Mouse (Mus musculus): ENCODE measurements around the gene Atxn7l3b. TPM values are rescaled to one million over a fixed set of nuclear protein-coding genes. Genes with fewer than 3 reads are reported as not detected.

The Atxn7l3b gene
- polyA plus RNA-seq, 1 experiment from 2014 or later = 102 TPM

DNA sequence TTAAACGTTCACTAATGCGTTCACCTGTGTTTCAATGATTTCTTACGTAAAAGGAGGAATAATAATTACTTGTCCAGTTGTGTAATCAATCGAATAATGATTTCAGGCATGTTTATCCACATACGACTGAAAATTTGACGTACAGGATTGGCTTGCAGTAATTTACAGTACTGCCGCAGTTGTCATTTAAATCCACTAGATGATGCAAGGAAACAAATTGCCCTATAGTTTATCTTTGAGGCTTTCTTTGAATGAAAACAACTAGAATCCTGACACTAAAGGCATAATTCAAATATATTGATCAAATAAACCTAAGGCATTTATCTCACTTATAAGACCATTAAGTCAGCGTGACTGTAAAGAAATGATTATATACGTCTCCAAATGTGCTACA, 418 bp upstream of the Atxn7l3b start:
- peaks cover 21% of the 10 kb centered on the region for H3K36me3 ChIP-seq (ENCODE audit: control insufficient read depth, insufficient read depth, low read length)
- peak overlapping the region; percentile 75 for H3K4me3 ChIP-seq (ENCODE audit: low read depth, low read length)
- no peaks in the 10 kb centered on the region for H3K27me3 ChIP-seq (ENCODE audit: control insufficient read depth, insufficient read depth, low read length)
- H3K27ac ChIP-seq (ENCODE audit: low read depth, low read length) = no peak overlapping the region
- peak overlapping the region; percentile 94; the same call in 1 of the 2 replicates for H3K9ac ChIP-seq (ENCODE audit: low read depth, low read length)
- H3K4me2 ChIP-seq = peak overlapping the region; percentile 85
- no peak for ATAC-seq (replicated peaks; ENCODE audit: insufficient number of reproducible peaks, low FRiP score, low TSS enrichment)
- H3K9me3 ChIP-seq (replicated peaks; ENCODE audit: control insufficient read depth, low read length) = no peaks in the 10 kb centered on the region
- 42% methylated on average over 9 of the region's 9 CpGs for WGBS (ENCODE audit: insufficient replicate concordance)
- peaks cover 16% of the 10 kb centered on the region for H3K4me1 ChIP-seq (ENCODE audit: control insufficient read depth, insufficient read depth, low read length)

- ATAC-seq (replicated peaks; ENCODE audit: insufficient number of reproducible peaks, low FRiP score, low TSS enrichment) = no peak
- Histone ChIP-seq H3K27me3 (ENCODE audit: control insufficient read depth, insufficient read depth, low read length) (no peaks in the 10 kb centered on the region), H3K27ac (ENCODE audit: low read depth, low read length) (no peak overlapping the region), H3K36me3 (ENCODE audit: control insufficient read depth, insufficient read depth, low read length) (peaks cover 21% of the 10 kb centered on the region), H3K4me1 (ENCODE audit: control insufficient read depth, insufficient read depth, low read length) (peaks cover 16% of the 10 kb centered on the region), H3K4me2 (peak overlapping the region; percentile 85), H3K4me3 (ENCODE audit: low read depth, low read length) (no peak overlapping the region), H3K9ac (ENCODE audit: low read depth, low read length) (no peak overlapping the region), H3K9me3 (replicated peaks; ENCODE audit: control insufficient read depth, low read length) (no peaks in the 10 kb centered on the region)
Measured at GRCm38 (mm10) chr10:112926961-112927360, 1.8 kb downstream of the Atxn7l3b start.

DNA sequence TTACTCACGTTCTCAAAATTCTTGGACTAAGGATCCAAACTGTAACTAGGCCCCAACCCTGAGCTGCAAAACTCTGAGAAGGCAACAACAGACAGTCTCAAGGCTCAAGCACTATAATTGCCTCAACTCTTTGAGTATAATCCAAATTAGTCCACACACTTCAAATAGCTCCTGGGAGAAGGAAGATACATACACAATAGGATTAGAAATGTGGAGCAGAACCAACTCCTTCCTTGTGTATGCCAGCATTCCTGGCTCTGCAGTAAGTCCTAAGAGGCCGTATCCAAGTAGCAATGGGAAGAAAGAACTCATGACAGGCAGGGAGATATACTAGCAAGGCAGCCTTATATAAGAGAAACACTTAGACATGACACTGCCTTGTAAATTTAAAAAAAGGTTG, 2.5 kb downstream of the Atxn7l3b start:
- Histone ChIP-seq H3K4me3 (ENCODE audit: low read depth, low read length) (no peak overlapping the region), H3K4me1 (ENCODE audit: control insufficient read depth, insufficient read depth, low read length) (peaks cover 16% of the 10 kb centered on the region), H3K27ac (ENCODE audit: low read depth, low read length) (no peak overlapping the region), H3K9me3 (replicated peaks; ENCODE audit: control insufficient read depth, low read length) (no peaks in the 10 kb centered on the region), H3K36me3 (ENCODE audit: control insufficient read depth, insufficient read depth, low read length) (peaks cover 21% of the 10 kb centered on the region), H3K4me2 (no peak overlapping the region; the same call in 1 of the 2 replicates), H3K27me3 (ENCODE audit: control insufficient read depth, insufficient read depth, low read length) (no peaks in the 10 kb centered on the region), H3K9ac (ENCODE audit: low read depth, low read length) (no peak overlapping the region)
- ATAC-seq (replicated peaks; ENCODE audit: insufficient number of reproducible peaks, low FRiP score, low TSS enrichment) = no peak
- WGBS (ENCODE audit: insufficient replicate concordance) = 92% methylated on average over 2 of the region's 2 CpGs

DNA sequence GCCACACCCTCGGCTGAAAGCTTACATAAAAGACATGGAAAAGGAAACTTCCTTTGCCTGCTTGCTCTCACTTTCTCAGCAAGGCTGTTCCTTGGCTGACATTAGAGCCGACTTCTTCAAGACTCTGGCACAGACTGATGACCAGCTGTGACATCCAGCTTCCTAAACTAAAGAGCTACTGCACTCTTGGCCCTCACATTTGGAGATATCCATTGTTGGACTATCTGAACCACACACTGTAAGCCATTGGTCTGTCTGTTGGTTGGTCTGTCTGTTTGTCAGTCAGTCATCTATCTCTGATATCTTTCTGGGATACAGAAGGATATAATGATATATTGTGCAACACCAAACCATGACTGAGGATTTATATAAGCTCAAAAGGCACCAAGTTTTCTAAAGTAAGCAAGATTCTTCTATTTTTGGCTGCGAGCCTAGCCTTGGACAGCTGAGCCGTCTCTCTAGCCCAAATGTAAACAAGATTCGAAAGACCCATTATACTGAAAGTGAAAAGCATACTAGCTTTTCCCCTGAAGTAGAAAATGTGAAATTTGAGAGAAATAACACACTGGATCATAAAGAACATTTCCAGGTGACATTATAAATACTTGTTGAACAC, 12.1 kb downstream of the Atxn7l3b start:
- ATAC-seq (replicated peaks; ENCODE audit: insufficient number of reproducible peaks, low FRiP score, low TSS enrichment) = no peak
- no peak overlapping the region for H3K9ac ChIP-seq (ENCODE audit: low read depth, low read length)
- no peak overlapping the region for H3K4me2 ChIP-seq
- H3K4me1 ChIP-seq (ENCODE audit: control insufficient read depth, insufficient read depth, low read length) = no peaks in the 10 kb centered on the region
- no peaks in the 10 kb centered on the region for H3K9me3 ChIP-seq (replicated peaks; ENCODE audit: control insufficient read depth, low read length)
- 65% methylated on average over 5 of the region's 5 CpGs for WGBS (ENCODE audit: insufficient replicate concordance)
- no peaks in the 10 kb centered on the region for H3K27me3 ChIP-seq (ENCODE audit: control insufficient read depth, insufficient read depth, low read length)
- H3K27ac ChIP-seq (ENCODE audit: low read depth, low read length) = no peak overlapping the region
- H3K4me3 ChIP-seq (ENCODE audit: low read depth, low read length) = no peak overlapping the region
- no peaks in the 10 kb centered on the region for H3K36me3 ChIP-seq (ENCODE audit: control insufficient read depth, insufficient read depth, low read length)

GRCm38 (mm10) chr10:112900243-112900642, 28.6 kb downstream of the Atxn7l3b start:
- H3K4me2 ChIP-seq = no peak overlapping the region
- no peak overlapping the region for H3K27ac ChIP-seq (ENCODE audit: low read depth, low read length)
- ATAC-seq (replicated peaks; ENCODE audit: insufficient number of reproducible peaks, low FRiP score, low TSS enrichment) = no peak
- H3K4me1 ChIP-seq (ENCODE audit: control insufficient read depth, insufficient read depth, low read length) = no peaks in the 10 kb centered on the region
- no peak overlapping the region for H3K9ac ChIP-seq (ENCODE audit: low read depth, low read length)
- no peaks in the 10 kb centered on the region for H3K9me3 ChIP-seq (replicated peaks; ENCODE audit: control insufficient read depth, low read length)
- no peak overlapping the region for H3K4me3 ChIP-seq (ENCODE audit: low read depth, low read length)
- H3K27me3 ChIP-seq (ENCODE audit: control insufficient read depth, insufficient read depth, low read length) = no peaks in the 10 kb centered on the region
- WGBS (ENCODE audit: insufficient replicate concordance) = 87% methylated on average over 7 of the region's 7 CpGs
- no peaks in the 10 kb centered on the region for H3K36me3 ChIP-seq (ENCODE audit: control insufficient read depth, insufficient read depth, low read length)

DNA sequence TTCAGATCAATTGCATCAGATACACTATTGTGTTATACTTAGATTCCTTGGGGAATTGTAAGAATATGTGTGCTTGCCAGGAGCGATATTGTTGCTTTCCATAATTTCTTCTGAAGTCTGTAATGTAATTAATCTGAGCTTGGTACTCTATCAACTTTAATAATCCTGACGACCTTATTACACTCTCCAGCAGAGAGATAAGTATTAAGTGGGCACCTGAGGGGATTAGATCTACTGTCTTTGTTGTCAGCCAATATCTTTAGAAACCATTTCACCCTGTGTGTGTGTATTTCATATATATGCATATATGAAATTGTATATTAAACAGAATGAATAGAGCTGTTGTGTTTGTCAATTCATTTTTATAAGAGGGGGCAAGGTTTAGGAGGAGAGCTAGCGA, 29.0 kb downstream of the Atxn7l3b start:
- Histone ChIP-seq H3K4me1 (ENCODE audit: control insufficient read depth, insufficient read depth, low read length) (no peaks in the 10 kb centered on the region), H3K4me3 (ENCODE audit: low read depth, low read length) (no peak overlapping the region), H3K27me3 (ENCODE audit: control insufficient read depth, insufficient read depth, low read length) (no peaks in the 10 kb centered on the region), H3K9ac (ENCODE audit: low read depth, low read length) (no peak overlapping the region), H3K36me3 (ENCODE audit: control insufficient read depth, insufficient read depth, low read length) (no peaks in the 10 kb centered on the region), H3K4me2 (no peak overlapping the region), H3K9me3 (replicated peaks; ENCODE audit: control insufficient read depth, low read length) (no peaks in the 10 kb centered on the region), H3K27ac (ENCODE audit: low read depth, low read length) (no peak overlapping the region)
- no peak for ATAC-seq (replicated peaks; ENCODE audit: insufficient number of reproducible peaks, low FRiP score, low TSS enrichment)
- 78% methylated on average over 3 of the region's 3 CpGs for WGBS (ENCODE audit: insufficient replicate concordance)

GRCm38 (mm10) chr10:112896636-112897035, 32.2 kb downstream of the Atxn7l3b start:
- no peak overlapping the region for H3K27ac ChIP-seq (ENCODE audit: low read depth, low read length)
- H3K9ac ChIP-seq (ENCODE audit: low read depth, low read length) = no peak overlapping the region
- no peaks in the 10 kb centered on the region for H3K4me1 ChIP-seq (ENCODE audit: control insufficient read depth, insufficient read depth, low read length)
- H3K36me3 ChIP-seq (ENCODE audit: control insufficient read depth, insufficient read depth, low read length) = no peaks in the 10 kb centered on the region
- H3K9me3 ChIP-seq (replicated peaks; ENCODE audit: control insufficient read depth, low read length) = no peaks in the 10 kb centered on the region
- ATAC-seq (replicated peaks; ENCODE audit: insufficient number of reproducible peaks, low FRiP score, low TSS enrichment) = no peak
- 69% methylated on average over 4 of the region's 4 CpGs for WGBS (ENCODE audit: insufficient replicate concordance)
- no peaks in the 10 kb centered on the region for H3K27me3 ChIP-seq (ENCODE audit: control insufficient read depth, insufficient read depth, low read length)
- H3K4me2 ChIP-seq = no peak overlapping the region
- H3K4me3 ChIP-seq (ENCODE audit: low read depth, low read length) = no peak overlapping the region

DNA sequence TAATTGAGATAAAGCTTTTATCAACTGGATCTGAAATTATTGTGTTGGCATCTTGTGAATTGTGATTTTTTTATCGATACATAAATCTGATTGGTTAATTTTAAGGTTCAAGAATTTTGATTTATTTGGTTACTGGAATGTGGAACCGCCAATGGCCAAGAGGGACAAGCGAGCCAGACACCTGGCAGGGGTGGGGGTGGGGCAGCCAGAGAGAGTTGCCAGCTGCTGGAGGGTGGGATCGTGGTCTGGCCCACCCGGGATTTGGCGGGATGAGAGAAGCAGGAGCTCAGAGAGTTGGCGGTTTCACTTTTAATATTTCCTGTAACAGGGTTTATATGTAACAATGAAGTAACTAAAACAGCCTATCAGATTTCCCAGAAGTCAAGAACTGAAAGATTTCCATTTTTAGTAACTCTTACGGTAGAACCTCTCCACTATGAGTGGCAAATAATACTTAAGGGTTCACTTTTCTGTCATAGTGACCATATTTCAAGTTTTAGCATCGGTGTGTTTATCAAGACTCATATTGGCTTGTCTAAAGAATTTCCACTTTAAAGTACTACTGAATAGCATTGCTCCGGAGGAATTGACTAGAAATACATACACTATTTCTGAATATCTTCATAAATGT, 35.1 kb downstream of the Atxn7l3b start:
- H3K4me1 ChIP-seq (ENCODE audit: control insufficient read depth, insufficient read depth, low read length) = no peaks in the 10 kb centered on the region

GRCm38 (mm10) chr10:112884064-112884463, 44.7 kb downstream of the Atxn7l3b start:
- WGBS (ENCODE audit: insufficient replicate concordance) = 81% methylated on average over 9 of the region's 9 CpGs
- H3K9me3 ChIP-seq (replicated peaks; ENCODE audit: control insufficient read depth, low read length) = no peaks in the 10 kb centered on the region
- H3K9ac ChIP-seq (ENCODE audit: low read depth, low read length) = no peak overlapping the region
- no peak overlapping the region for H3K4me2 ChIP-seq
- H3K36me3 ChIP-seq (ENCODE audit: control insufficient read depth, insufficient read depth, low read length) = no peaks in the 10 kb centered on the region
- H3K27me3 ChIP-seq (ENCODE audit: control insufficient read depth, insufficient read depth, low read length) = no peaks in the 10 kb centered on the region
- no peak overlapping the region for H3K27ac ChIP-seq (ENCODE audit: low read depth, low read length)
- no peak overlapping the region for H3K4me3 ChIP-seq (ENCODE audit: low read depth, low read length)
- ATAC-seq (replicated peaks; ENCODE audit: insufficient number of reproducible peaks, low FRiP score, low TSS enrichment) = no peak
- H3K4me1 ChIP-seq (ENCODE audit: control insufficient read depth, insufficient read depth, low read length) = no peaks in the 10 kb centered on the region

More for the DNA sequence above, 35.1 kb downstream of the Atxn7l3b start:
- H3K27ac ChIP-seq (ENCODE audit: low read depth, low read length) = no peak overlapping the region
- H3K36me3 ChIP-seq (ENCODE audit: control insufficient read depth, insufficient read depth, low read length) = no peaks in the 10 kb centered on the region
- no peak overlapping the region for H3K4me2 ChIP-seq
- H3K4me3 ChIP-seq (ENCODE audit: low read depth, low read length) = no peak overlapping the region
- WGBS (ENCODE audit: insufficient replicate concordance) = 82% methylated on average over 10 of the region's 10 CpGs
- H3K9ac ChIP-seq (ENCODE audit: low read depth, low read length) = no peak overlapping the region
- no peaks in the 10 kb centered on the region for H3K9me3 ChIP-seq (replicated peaks; ENCODE audit: control insufficient read depth, low read length)
- ATAC-seq (replicated peaks; ENCODE audit: insufficient number of reproducible peaks, low FRiP score, low TSS enrichment) = no peak
- H3K27me3 ChIP-seq (ENCODE audit: control insufficient read depth, insufficient read depth, low read length) = no peaks in the 10 kb centered on the region
